Mouse (Mus musculus) lung, postnatal 0 days (tissue): ENCODE data around the gene Barhl2. TPM values are rescaled to one million over a fixed set of nuclear protein-coding genes. Genes with fewer than 3 reads are reported as not detected.

Experiments
- ATAC-seq: fragments of 200-750 bp; cut with Nextera tagmentation; 2 replicates; pipeline ENCODE4 v1.8.0; 2017; ENCODE audit warnings: moderate library complexity
- DNase-seq: peaks from one replicate; pipeline ENCODE4 v3.0.0-alpha.2; 2016; ENCODE audit warnings: low spot score
- H3K27ac ChIP-seq: fragments of 300-500 bp; sonication (generic); 2 replicates; pipeline ENCODE4 v1.5.1; 2014; ENCODE audit warnings: antibody characterized with exemption, mild to moderate bottlenecking, low read length, mixed read lengths
- H3K27me3 ChIP-seq: fragments of 300-500 bp; sonication (generic); replicated peaks from 2 replicates; pipeline ENCODE4 v1.6.1; 2014; ENCODE audit warnings: low read length, mixed read lengths; ENCODE audit not compliant: insufficient read depth
- H3K36me3 ChIP-seq: fragments of 300-500 bp; sonication (generic); 2 replicates; pipeline ENCODE4 v1.6.1; 2014; ENCODE audit warnings: low read length, mixed read lengths; ENCODE audit not compliant: insufficient read depth
- H3K4me1 ChIP-seq: fragments of 300-500 bp; sonication (generic); 2 replicates; pipeline ENCODE4 v1.6.1; 2014; ENCODE audit warnings: antibody characterized with exemption, low read depth, low read length, mixed read lengths; ENCODE audit not compliant: insufficient read depth
- H3K4me2 ChIP-seq: fragments of 300-500 bp; sonication (generic); replicated peaks from 2 replicates; pipeline ENCODE4 v1.6.1; 2014; ENCODE audit warnings: low read depth, mild to moderate bottlenecking, low read length, moderate library complexity, mixed read lengths
- H3K4me3 ChIP-seq: fragments of 300-500 bp; sonication (generic); 2 replicates; pipeline ENCODE4 v1.5.1; 2014; ENCODE audit warnings: low read depth, low read length
- H3K9ac ChIP-seq: fragments of 300-500 bp; sonication (generic); replicated peaks from 2 replicates; pipeline ENCODE4 v1.6.1; 2014; ENCODE audit warnings: low read depth, mild to moderate bottlenecking
- H3K9me3 ChIP-seq: fragments of 300-500 bp; sonication (generic); 2 replicates; pipeline ENCODE4 v1.6.1; 2016; ENCODE audit warnings: low read length, mixed read lengths
- CTCF ChIP-seq: IDR thresholded peaks from 2 replicates; pipeline ENCODE4 v1.5.1; 2016; ENCODE audit warnings: antibody characterized with exemption, mild to moderate bottlenecking
- EP300 ChIP-seq: IDR thresholded peaks from 2 replicates; pipeline ENCODE4 v1.6.1; 2016; ENCODE audit warnings: antibody characterized with exemption, mild to moderate bottlenecking, control low read depth
- WGBS: fragments of 180-500 bp; shearing (Covaris S2); extraction: QIAGEN DNeasy Blood & Tissue Kit; methylation state at CpG from one replicate; pipeline ENCODE4 v1.1.7; 2014; 5-methylcytosine and 5-hydroxymethylcytosine counted together
- polyA plus RNA-seq: library from polyadenylated mRNA; unstranded; fragments of >200 nt; fragmentation: Nextera tagmentation; extraction: Ambion mirVana; gene quantifications from 2 replicates; pipeline ENCODE4 v1.2.1, GENCODE M21; 2015

Gene Barhl2
- polyA plus RNA-seq = not detected in 2 replicates

DNA sequence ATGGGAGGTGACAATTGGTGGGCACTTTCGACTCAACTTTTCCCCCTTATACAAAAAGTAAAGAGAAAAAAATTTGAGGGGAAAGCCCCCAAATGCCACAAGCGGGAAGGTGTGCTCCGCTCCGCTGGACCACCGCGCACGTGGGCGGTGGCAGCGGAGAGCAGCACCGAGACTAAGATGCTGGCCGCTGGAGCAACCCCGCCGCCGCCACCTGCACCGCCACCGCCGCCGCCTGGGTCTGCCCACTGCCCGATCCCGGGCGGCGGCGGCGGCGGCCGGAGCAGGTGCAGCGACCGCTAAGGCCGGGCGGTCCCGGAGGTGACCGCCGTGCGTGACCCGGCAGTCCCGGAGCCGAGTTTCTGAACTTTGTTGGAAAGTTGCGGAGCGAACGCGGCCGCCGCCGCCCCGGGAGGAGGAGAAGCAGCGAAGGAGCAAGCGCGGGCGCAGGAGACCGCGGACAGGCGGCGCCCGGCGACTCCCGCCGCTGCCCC is at the start of gene Barhl2:
Barhl2 (minus strand) TSS at position 181 of the 491 bp plus-strand sequence.
- WGBS = under 1% methylated on average over 33 of the region's 57 CpGs

DNA sequence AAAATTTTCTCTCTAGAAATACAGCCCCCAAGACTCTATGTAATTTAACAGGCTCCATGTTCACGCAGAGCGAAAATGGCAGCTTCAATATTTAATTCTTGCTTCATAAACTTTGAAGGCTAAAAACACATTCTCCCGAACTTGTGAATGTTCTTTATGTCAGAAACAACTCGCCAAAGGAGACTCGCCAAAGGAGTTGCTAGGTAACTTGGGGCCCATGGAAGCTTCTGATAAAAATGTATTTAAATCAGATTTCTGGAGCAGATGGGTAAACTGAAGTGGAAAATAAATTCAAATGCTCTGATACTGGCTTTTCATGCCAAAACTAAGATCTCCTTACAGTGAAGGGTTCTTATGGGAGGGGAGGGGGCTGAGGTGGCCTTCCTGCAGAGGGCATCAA is 48.1 kb upstream of the Barhl2 start:
- DNase-seq (no peak), ATAC-seq (no peak)
- no peaks in the 10 kb centered on the region for H3K36me3 ChIP-seq
- WGBS = 72% methylated on average over 5 of the region's 5 CpGs
- no peaks in the 10 kb centered on the region for H3K4me1 ChIP-seq
- no peak overlapping the region for H3K4me3 ChIP-seq
- no peaks in the 10 kb centered on the region for H3K27me3 ChIP-seq
- H3K4me2 ChIP-seq = no peak overlapping the region
- H3K27ac ChIP-seq = no peak overlapping the region
- no peak overlapping the region for H3K9ac ChIP-seq
- no peak for TF ChIP-seq EP300
- TF ChIP-seq CTCF = no peak
- H3K9me3 ChIP-seq = no peaks in the 10 kb centered on the region

More for the DNA sequence above, at the start of gene Barhl2:
- DNase-seq (no peak), ATAC-seq (no peak)
- peak within 1 kb of the TSS; percentile 46 for H3K4me3 ChIP-seq
- H3K27me3 ChIP-seq = peaks cover 95% of the 10 kb centered on the region
- peaks cover 9% of the 10 kb centered on the region; the same call in 1 of the 2 replicates for H3K4me1 ChIP-seq
- no peak for TF ChIP-seq EP300
- no peak for TF ChIP-seq CTCF
- H3K27ac ChIP-seq = no peak within 1 kb of the TSS
- no peak within 1 kb of the TSS for H3K9ac ChIP-seq
- H3K4me2 ChIP-seq = peak within 1 kb of the TSS; percentile 78
- no peaks in the 10 kb centered on the region for H3K9me3 ChIP-seq
- no peaks in the 10 kb centered on the region for H3K36me3 ChIP-seq

DNA sequence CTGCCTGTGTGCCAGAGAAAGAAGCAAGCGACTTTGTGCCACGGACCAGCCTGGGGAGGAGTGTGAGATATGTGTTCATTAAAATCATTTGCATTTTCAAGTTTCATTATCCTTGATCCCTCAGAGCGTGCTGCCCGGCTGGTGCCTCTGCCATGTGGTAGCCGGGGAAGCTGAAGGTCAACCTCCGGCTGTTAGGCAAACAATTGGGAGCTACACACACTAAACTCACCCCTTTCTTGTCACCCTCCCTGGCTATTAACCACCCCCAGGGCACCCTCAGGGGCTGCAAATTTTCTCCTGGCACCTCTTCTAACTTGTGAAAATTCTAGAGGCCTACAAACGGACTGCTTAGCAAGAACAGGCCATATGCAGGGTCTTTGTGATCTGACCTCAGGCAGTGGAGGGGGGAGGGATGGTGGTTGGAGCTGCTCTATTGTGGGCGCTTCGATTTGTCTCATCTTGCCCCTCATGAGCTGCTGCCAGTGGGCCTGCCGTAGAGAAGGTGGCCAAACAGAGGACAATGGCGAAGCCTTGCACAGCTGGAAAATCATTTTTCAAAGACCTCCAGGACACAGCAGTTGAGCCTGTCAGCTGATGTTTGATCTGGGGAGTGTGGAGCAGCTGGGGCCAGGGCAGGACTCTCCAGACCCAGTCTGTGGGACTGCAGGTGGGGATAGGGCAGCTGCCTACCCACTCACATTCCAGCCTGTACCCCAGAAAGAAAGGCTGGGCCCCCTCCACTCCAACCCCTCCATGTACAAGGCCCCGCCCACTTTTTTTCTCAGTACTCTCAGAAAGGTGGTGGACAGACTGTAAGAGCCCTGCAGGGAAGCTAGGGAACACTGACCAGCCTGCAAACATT is 44.9 kb upstream of the Barhl2 start:
- no peak for DNase-seq
- TF ChIP-seq CTCF = no peak
- TF ChIP-seq EP300 = no peak
- WGBS = 51% methylated on average over 12 of the region's 12 CpGs
- H3K4me3 ChIP-seq = no peak overlapping the region
- no peak for ATAC-seq
- H3K27me3 ChIP-seq = no peaks in the 10 kb centered on the region
- H3K9ac ChIP-seq = no peak overlapping the region
- H3K4me1 ChIP-seq = no peaks in the 10 kb centered on the region
- no peak overlapping the region for H3K4me2 ChIP-seq
- H3K9me3 ChIP-seq = no peaks in the 10 kb centered on the region
- no peak overlapping the region for H3K27ac ChIP-seq
- no peaks in the 10 kb centered on the region for H3K36me3 ChIP-seq

DNA sequence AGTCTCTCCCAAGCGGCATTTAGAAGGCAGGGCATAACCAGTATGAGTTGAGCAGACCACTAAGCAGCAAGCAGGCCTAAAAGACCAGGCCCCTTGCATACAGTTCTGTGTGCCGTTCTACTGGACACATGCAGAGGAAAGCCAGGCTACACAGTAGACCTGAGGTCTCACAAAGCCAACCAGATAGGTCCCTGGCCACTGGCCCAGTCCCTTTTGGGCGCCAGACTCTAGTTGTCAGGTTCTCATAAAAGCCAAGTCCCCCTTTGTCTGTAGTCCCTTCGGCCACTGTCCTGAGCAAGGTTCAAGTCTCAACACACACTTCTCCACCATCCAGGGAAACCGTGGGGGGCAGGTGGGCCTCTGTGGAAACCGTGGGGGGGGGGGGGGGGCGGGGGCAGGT is 44.3 kb upstream of the Barhl2 start:
- Histone ChIP-seq H3K9me3 (no peaks in the 10 kb centered on the region), H3K4me2 (no peak overlapping the region), H3K27ac (no peak overlapping the region), H3K4me3 (no peak overlapping the region), H3K27me3 (no peaks in the 10 kb centered on the region), H3K9ac (no peak overlapping the region), H3K4me1 (no peaks in the 10 kb centered on the region), H3K36me3 (no peaks in the 10 kb centered on the region)
- 70% methylated on average over 6 of the region's 7 CpGs for WGBS
- TF ChIP-seq EP300 (no peak), CTCF (no peak)
- ATAC-seq (no peak), DNase-seq (no peak)

DNA sequence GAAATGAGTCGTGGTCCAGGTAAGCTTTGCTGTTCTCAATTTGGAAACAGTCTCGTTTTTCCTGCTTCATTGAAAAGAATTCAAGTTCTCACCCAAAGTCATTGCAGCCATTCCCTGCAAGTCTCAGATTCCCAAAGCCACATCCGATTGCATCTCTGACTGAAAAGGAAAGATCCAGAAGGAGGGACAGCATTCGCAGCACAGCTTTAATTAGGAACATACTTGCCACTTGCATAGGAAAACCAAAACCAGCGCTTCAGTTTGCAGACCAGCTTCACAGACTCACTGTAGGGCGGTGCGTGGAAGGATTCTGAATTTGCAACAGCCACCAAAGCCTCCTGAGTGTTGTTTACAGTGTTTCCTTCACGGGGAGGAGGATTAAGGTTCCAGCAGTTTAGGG is 33.8 kb upstream of the Barhl2 start:
- Histone ChIP-seq H3K4me2 (no peak overlapping the region), H3K36me3 (no peaks in the 10 kb centered on the region), H3K9me3 (no peaks in the 10 kb centered on the region), H3K9ac (no peak overlapping the region), H3K27ac (no peak overlapping the region), H3K4me1 (no peaks in the 10 kb centered on the region), H3K27me3 (no peaks in the 10 kb centered on the region), H3K4me3 (no peak overlapping the region)
- TF ChIP-seq CTCF (no peak), EP300 (no peak)
- no peak for ATAC-seq
- DNase-seq = no peak
- WGBS = 57% methylated on average over 8 of the region's 8 CpGs

DNA sequence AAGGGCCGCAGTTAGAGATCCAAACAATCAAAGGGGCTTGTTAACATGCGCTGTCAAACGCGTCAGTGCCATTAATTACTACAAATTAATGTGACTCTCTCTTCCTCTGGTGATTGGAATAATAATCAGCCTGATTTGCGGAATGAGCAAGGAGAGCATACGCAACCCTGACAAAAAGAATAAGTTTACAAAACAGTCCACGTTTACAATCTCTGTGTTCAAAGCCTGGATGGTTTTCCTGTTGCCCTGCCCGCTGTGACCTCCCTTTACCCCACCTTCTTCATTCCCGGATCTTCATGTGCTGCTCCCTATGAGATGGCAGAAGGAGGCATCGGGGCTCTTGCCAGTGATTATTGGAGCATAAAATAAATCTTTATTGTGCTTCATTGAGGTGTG is 14.1 kb upstream of the Barhl2 start:
- no peak for TF ChIP-seq CTCF
- TF ChIP-seq EP300 = no peak
- H3K4me3 ChIP-seq = no peak overlapping the region
- DNase-seq (no peak), ATAC-seq (no peak)
- H3K36me3 ChIP-seq = no peaks in the 10 kb centered on the region
- H3K9me3 ChIP-seq = no peaks in the 10 kb centered on the region
- H3K9ac ChIP-seq = no peak overlapping the region
- WGBS = 12% methylated on average over 10 of the region's 10 CpGs
- no peak overlapping the region for H3K4me2 ChIP-seq
- H3K4me1 ChIP-seq = no peaks in the 10 kb centered on the region
- H3K27me3 ChIP-seq = peaks cover 66% of the 10 kb centered on the region
- no peak overlapping the region for H3K27ac ChIP-seq
